Mouse (Mus musculus) CH12F3 (cell line): ENCODE measurements around the gene Zfp248.

Source experiments
- in situ Hi-C: fragments of 300-500 bp; cut with MboI; formaldehyde crosslinking; loops from 2 replicates; pipeline ENCODE4 v1.14.3; 2020; ENCODE audit warnings: low sequenced_read_pairs

The Zfp248 gene

DNA sequence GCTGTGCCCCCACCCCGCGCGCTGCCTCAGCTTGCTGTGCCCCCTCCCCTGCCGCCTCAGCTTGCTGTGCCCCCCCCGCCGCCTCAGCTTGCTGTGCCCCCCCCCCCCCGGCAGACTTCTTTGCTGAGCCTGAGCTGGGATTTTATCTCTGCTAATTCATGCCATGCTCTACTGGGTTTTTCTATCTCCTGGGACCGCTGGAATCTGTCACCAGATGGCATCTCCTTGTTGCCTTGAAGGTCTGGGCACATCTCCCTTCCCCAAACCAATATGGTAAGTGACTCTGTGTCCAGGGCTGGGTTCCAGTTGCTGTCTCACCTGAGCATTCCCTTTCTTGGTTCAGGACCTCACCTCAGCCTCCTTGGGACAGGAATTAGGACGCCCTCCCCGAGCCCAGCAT is 77.7 kb downstream of the Zfp248 start:
- in situ Hi-C loops = loop anchor here (10.0 kb wide), 1 partner anchor 193 kb away; no protein-coding TSS in a partner anchor
